Mouse (Mus musculus) kidney, adult 2 months (tissue): ENCODE measurements around the gene Tmem9b.

Source experiments
- CTCF ChIP-seq: fragments of 200-500 bp; conservative IDR thresholded peaks from 2 replicates; pipeline ENCODE4 v1.5.1; 2011; ENCODE audit warnings: low read depth, mild to moderate bottlenecking, control low read depth, low read length, moderate library complexity, mixed read lengths; ENCODE audit not compliant: insufficient read depth, insufficient read length
- POLR2A ChIP-seq: fragments of 200-500 bp; IDR thresholded peaks from one replicate; pipeline ENCODE4 v1.6.1; 2011; ENCODE audit warnings: low read depth, low read length, control low read depth

DNA sequence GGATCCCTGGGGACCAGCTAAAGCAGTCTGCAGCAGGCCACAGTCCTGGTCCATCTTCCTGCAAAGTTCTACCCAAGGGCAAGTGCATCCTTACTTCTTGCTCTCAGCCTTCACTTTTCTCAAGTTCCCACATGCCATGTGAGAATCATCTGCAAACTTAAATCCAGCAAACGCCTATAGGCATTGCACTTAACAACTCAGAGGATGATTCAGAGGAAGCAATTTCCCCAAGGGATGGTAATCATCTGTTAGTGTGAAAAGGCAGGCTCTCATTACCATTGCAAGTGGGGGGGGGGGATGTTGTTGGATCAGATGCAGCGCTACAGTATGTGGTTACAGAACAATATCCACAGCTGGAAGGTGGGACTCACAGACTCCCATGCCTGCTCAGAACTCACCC, 41.9 kb upstream of the Tmem9b start:
- TF ChIP-seq CTCF = no peak
- TF ChIP-seq POLR2A = no peak
